Mouse (Mus musculus) adipocyte (in vitro differentiated cells): ENCODE data around the gene Rpl23a.

Experiments
- DNase-seq: peaks from one replicate; pipeline ENCODE4 v3.0.0-alpha.2; 2016; ENCODE audit warnings: low spot score

Gene Rpl23a

DNA sequence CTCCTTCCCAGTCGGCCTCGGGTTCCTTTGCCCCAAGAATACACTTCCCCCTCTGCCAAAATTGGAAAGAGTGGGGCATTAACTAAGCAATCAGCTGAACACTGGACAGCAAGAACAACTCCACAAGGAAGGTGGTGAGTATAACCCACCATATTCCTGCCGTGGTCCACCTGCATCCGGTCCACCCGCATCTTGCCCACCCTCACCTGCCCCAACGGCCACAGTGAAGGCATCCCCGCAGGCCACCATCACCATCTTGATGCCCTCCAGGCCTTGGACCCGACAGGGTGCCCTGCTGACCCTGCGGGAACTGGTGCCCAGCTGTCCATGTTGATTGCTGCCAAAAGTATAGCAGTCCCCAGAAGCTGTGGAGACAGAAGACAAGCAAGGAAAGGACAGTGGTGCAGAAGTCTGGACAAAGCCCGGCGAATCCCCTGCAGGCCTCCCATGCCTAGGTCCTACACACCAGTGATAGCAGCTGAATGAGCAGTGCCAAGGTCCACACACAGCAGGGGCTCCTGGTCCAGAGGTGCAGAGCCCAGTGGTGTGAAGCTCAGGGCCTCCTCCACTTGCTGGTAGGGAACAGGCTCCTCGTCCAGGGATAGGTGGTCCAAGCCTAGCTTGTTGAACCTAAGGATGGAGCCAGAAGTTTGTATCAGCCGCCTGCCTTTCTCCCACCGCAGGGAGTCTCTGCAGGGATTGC, 16.0 kb downstream of the Rpl23a start:
- no peak for DNase-seq

DNA sequence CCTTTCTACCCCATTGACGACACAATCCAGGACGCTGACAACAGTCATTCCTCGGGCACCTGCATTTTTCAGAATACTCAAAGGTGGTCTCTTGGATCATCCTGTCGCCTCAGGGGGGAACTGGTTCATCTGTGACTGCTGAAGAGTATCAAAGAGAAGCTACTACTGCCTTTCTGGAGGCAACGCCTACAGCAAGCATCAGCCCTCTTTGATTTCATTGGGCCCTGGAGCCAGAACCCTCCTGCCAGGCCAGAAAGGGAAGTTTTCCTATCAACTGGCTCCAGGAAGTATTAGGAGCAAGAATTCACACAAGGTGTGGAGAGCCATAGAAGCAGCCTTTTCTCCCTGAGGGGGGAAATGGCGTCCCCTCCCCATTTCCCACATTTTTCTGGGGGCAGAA, 16.7 kb downstream of the Rpl23a start:
- no peak for DNase-seq

DNA sequence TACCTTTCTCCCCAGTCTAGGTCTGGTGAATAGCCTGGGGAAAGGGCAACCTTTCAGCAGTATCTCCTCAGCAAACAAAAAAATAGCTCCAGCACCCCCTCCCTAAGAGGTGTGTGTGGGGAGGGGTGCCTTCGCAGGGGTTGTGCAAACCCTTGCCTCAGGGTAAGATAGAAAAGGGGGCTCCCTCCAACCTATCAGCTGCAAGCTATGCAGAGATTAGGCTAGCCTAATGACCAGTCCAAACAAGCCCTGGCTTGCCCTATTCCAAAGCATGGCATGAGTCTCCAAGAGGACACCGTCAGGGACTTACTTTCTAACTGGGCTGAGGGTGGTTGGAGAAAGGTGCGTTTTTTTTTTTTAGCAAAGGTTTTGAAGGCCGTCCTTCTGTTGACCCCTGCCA, 17.2 kb downstream of the Rpl23a start:
- no peak for DNase-seq

DNA sequence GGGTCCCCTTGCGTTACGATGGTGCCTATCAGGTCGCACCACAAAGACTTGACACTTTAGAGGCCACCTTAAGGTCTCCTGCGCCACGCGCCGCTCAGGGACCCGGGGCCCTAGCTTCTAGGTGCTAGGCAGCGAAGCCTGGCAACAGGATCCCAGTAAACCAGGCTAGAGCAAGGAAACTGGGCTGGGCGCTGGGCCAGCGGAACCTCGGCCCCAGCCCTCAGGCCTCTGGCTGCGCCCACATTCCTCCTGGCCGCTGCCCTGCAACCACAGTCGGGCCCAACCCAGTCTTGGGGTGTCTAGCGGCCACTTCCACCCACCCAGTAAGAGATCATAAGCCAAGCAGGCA, 17.6 kb downstream of the Rpl23a start:
- DNase-seq, result peak; percentile 84

DNA sequence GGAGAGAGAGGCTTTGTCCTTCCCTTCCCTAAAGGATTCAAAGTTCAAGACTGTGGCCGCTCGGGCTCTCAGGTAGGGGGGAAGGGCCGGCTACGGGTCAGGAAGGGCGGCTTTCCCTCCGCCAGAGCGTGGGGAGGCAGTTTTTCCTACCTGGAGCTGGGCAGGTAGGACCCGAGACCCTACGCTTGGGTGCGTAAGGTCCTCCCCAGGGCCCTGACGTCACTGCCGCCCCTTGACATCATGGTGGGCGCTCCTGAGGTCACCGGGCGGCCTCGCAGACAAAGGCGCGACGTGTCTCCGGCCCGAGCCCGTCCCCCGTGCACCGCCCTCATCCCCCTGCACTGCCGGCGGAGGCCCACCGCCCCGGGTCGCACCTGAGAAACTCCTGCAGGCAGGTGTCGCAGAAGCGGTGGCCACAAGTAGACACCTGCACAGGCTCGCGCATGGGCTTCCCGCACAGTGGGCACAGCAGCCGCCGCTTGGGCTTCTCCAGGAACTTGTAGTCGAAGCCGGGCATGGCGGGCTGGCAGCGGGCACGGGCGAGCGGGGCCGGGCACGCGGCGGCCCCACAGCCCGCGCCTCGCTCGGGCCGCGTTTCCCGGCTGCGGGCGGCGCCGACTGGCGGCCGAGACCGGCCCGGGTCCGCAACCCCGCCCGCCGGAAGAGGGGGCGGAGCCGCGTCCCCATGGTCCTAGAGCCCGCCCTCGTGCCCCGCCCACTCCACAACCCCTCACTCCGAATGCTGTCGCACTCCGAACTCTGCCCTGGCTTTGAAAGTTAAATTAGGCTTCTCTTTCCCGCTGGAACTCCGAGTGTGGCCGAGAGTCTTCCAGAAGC, 18.2 kb downstream of the Rpl23a start, which contains the start of gene Traf4:
Gene Traf4 (minus strand): TSS at position 666 of the 837 bp plus-strand sequence.
- peak; percentile 92 for DNase-seq

DNA sequence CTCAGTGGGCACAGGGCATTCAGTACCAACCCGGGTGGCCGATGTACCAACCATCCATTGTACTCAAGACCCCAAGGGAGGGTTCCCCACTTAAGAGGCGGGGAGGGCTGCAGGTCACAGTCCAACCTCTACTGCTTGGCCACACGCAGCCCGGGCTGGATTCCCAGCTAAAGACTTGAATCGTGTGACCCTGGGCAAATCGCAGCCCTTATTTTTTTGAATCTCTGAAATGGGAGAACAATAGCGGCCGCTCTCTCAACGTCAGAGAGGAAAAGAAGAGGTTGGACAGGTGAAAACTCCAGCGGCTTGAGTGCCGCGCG, 18.8 kb downstream of the Rpl23a start:
- DNase-seq, result peak; percentile 57

DNA sequence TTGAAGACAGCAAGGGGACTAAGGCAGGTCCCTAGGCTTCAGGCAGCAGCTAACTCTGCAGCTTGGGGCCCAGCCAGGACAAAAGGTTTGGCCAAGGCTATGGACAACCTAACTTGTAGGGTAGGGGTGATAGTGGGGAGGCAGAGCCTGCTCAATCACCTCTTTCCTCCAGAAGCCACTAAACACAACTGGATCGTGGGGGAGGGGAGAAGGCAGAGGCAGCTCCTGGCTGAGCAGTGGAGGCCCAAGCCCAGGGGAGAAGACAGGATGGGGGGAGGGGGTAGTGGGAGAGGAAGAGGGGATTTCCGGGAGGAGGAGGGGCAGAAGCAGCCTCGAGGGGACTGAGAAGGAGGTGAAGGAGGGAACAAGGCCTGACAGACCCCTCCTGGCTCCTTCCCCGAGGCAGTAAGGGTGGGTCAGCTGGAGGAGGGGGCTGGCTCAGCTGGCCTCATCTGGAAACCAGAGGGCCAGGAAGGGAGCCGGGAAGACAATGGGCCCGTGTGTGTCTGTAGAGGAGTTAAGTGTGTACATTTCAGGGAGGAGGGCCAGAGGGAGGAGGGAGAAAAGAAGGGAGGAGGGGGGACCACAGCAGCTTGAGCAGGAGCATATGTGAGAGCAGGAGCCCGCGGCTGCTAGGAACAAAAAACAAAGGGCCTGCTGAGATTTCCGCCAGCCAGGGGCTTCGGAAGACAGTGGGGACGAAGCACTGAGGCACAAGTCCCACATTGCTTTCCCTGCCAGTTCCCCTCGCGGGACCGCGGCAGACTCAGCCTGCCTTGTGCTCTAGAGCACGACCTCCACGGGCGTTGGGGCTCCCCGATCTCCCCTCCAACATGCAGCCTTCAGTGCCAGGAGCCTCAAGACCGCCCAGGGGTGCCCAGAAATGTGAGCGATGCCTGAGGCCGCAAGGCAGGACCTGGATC, 19.4 kb downstream of the Rpl23a start:
- peak; percentile 96 for DNase-seq

DNA sequence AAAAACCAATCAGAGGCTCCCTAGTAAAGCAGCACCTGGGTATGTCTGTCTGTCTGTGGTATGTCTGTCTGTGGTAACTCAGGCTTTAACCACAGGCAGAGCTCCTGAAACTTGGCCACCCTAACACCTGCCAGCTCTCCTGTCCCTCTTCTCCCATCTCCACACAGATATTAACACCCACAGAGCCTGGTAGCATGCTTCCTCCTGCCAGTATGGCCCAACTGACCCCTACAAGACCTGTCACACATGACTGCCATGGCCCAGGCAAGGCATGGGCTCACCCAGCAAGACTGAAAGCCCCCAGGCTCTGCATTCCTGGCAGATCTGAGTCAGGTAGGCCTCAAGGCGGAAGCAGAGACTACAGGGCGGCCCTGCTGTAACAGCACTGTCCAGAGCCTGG, 20.3 kb downstream of the Rpl23a start:
- no peak for DNase-seq

DNA sequence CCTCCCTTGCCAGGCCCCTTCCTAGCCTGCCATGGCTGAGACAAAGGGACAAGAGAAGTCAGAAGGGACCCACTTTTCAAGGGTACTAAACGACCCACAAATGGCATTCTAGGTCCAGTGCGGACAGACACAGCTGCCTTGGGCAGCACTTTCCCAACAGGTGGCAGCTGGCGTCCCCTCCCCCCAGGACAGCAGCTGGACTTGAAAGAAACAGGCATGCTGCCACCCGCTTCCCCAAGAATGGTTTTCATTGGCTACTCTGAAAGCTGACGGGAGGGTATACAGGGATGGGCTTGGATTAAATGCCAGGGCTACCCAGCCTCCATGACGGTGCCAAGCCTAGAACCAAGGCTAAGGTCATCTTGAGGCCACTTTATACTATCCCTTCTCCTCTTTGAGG, 20.9 kb downstream of the Rpl23a start:
- no peak for DNase-seq

DNA sequence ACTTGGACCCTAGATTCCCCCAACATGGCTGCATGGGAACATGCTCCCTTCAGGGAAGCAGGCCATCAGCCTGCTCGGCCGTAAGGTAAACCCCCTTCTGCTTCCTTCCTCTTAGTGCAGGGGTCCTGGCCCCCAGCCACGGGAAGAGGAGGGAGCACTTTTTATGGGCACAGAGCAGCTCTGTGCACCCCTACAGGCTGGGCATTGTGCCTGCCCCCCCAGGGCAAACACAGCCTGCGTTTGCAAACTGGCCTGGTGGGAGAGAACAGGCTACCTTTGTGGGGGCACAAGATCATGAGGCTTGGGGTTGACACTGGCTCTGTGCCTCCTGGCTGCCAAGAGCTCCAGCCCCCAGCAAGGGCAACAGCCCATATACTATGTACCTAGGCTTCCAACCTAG, 21.4 kb downstream of the Rpl23a start:
- DNase-seq, result no peak

DNA sequence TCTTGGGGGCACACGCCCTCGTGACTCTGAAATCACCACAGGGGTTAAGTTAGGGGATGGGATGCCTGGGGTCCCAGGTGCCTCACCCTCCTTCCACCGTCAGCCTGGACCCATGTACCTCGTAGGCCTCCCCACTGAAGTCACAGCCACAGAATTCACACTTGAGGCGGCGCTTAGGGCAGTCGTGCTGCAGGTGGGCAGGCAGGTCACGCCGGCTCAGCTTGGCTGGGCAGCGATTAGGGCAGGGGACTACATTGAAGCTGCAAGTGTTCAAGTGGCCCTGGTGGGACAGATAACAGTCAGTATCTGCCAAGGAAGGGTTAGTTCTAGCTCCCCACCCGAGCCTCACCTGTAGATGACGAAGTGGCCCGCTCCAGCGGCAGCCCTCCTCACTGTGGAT, 22.2 kb downstream of the Rpl23a start:
- DNase-seq, result no peak

DNA sequence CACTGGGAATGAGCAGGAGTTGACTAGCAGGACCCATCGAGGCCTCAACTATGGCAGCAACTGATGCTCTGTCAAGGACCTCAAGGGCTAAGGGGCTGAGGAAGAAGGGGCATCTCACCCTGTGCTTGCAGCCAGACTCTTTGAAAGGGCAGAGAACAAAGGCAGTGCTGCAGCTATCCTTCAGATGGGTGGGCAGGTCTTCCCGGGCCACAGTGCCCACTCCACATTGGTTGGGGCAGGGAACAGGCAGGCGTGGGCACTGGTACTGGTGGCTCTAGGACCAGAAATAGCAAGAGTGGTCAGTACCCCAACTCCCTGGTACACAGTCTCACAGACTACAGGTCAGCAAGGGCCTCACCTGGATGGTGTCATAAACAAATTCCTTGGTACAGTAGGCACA, 22.7 kb downstream of the Rpl23a start:
- DNase-seq, result no peak

DNA sequence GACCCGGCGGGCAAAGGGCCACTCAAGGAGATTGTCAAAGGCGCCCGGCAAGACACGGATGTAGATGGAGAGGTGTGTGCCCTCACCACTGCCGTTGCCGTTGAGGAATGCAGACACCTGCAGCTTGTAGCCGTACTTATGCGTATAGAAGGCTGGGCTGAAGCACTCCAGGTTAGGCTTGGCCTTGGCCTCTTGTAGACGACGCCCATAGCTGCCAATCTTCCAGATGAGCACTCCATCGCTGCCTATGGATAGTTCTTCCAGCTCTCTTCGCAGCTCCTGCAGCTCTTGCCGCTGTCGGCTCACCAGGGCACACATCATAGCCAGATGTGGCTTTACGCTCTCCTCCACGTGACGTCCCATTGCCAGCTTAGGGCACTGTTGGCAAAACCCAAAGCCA, 23.2 kb downstream of the Rpl23a start:
- no peak for DNase-seq

DNA sequence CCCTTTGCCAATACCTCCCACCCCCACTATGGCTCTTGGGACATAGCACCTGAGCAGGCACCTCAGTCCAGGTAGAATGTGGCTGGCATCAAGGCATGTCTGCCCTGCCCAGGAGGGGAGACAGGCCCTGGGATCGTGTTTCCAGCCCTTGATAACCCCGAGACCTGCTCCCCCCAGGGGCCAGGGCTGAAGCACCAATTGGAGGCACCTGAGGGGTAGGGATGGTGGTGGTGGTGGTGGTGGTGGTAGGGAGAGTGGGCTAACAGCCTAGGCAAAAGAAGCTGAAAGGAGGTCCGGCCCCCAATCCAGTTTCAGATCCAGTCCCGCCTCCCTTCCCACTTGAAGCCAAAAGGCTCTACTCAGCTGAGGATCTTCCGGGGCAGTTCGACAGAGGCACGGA, 23.8 kb downstream of the Rpl23a start:
- DNase-seq, result no peak

DNA sequence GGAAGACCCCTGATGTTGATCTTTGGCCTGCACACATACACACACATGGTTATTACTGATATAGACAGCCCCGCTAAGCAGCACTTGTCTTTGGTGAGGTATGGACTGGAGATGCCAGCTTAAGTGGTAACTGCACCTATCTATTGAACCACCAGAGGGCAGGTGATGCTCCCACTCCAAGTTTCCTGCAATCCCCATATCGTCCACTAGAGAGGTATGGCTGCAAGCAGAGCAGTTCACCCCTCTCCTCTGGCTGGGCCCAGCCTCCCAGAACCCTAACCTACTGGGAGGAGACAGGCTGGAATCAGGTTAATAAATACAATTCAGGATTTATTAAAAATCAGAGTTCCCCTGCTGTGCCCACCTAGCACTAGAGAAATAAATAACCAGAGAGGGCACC, 24.3 kb downstream of the Rpl23a start:
- peak; percentile 91 for DNase-seq

DNA sequence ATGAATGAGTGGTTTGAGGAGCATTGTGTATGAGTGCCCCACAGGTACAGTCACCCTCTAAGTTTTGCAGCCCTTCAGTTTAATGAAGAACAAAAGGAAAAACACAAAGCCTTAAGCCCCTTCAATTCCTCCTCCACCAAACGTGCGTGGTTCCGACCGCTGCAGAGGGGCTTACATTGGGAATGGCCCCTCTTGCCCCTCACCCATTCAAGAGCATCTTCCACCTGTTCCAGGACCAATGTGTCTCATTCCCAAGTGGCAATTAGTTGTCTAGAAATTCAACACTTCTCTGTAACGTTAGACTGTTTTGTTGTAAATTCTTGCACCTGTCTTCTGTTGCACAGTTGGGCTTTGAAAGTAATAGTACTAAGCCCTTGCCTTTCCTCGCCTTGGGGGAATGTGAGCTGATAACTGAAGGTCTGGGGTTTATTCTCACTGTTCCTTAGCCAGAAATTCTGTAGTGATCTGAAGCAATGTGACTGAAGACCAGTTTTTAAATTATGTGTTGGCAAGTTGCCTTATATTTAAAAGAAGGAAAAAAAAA, 27.2 kb downstream of the Rpl23a start:
- no peak for DNase-seq

DNA sequence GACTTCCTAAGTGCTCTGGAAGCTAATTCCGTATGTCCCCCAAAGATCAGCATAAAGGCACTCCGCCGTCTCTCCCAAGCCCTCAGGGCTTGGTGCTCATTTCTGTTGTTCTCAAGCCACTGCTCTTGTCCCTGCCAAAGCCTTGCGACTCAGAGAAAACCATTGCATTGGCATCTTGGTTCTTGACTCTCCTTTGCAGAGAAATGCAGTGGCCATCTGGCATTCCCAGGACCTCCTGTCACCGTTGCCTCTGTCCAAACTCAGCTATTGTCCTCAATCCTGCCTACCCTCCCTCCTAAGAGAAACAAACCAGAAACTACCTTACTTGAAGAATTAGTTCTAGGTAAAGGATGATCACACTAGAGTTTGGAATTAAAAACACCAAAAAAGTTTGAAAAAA, 27.7 kb downstream of the Rpl23a start:
- DNase-seq, result no peak

DNA sequence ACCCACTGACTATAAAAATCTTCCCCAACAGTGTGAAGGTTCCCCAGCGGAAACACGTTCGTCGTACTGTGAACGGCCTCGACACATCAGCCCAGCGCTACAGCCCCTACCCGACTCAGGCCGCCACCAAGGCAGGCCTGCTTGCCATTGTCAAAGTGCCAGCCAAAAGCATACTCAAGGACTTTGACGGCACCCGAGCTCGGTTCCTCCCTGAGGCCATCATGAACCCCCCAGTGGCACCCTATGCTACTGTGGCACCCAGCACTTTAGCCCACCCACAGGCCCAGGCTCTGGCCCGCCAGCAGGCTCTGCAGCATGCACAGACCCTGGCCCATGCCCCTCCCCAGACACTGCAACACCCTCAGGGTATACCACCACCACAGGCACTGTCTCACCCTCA, 29.6 kb downstream of the Rpl23a start:
- no peak for DNase-seq

DNA sequence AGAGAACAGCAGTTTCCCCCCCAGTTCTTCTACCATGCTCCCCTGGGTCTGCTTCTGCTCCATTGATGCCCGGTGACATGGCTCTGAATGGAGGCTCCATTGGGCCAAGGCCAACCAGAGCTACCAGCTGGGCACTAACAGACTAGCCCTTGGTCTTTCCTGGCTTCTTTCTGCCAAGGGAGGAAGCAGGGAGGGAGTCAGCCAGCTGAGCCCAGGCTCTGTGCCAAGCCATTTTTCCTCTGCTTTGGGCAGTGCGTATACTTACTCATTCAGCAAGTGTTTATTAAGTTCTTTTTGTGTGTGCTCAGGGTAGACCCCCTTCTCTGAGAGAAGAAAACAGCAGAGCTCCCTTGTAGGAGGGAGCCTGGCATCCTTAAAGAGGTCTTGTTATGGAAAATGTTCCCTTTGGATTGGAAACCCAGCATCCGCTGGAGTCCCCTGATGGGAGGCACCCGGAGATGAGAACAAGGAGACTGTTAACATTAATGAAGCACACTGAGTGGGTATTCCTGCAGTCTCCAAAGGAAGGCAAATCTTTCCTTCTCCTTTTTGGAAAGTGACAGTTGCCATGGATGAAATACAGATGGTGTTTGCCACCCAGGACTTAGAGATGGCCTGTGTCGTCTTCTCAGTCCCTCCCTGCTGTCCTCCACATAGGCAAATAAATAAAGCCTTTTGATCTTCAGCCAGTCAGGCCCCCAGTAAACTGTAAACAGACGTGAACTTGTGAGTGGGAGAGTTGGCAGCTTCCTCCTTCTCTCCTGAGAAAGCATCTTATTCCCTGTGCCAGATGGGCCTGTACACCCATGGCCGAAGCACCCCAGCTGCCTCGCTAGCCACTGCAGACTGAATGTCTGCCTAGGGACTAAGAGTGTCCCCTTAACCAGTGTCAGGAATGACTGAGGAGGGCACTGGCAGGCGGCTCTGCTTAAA, 30.8 kb downstream of the Rpl23a start:
- peak; percentile 78 for DNase-seq

DNA sequence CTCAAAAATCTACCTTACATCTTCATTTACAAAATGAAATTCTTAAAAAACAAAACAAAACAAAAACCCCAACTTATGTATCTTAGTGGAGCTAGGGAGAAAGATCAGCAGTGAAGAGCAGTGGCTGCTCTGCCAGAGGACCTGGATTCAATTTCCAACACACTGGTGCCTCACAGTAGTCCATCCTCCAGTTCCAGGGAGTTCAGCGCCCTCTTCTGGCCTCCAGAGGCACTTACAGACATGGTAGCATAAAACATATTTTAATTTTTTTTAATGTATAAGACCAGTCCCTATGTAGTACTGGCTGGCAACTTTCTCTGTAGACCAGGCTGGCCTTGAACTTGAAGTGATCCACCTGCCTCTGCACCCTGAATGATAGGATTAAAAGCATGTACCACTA, 32.2 kb downstream of the Rpl23a start:
- DNase-seq, result peak; percentile 43
